Mouse (Mus musculus) forebrain, embryonic 12.5 days (tissue): ENCODE data around the gene Prdm12. TPM values are rescaled to one million over a fixed set of nuclear protein-coding genes. Genes with fewer than 3 reads are reported as not detected.

Experiments
- ATAC-seq: fragments of 200-750 bp; cut with Nextera tagmentation; 2 replicates; pipeline ENCODE4 v1.8.0; 2017; ENCODE audit warnings: moderate TSS enrichment; ENCODE audit not compliant: low FRiP score
- H3K27ac ChIP-seq: fragments of 300-500 bp; sonication (generic); 2 replicates; pipeline ENCODE4 v1.5.1; 2016; ENCODE audit warnings: mild to moderate bottlenecking
- H3K27me3 ChIP-seq: fragments of 300-500 bp; sonication (generic); 2 replicates; pipeline ENCODE4 v1.6.1; 2016; ENCODE audit warnings: mild to moderate bottlenecking
- H3K36me3 ChIP-seq: fragments of 300-500 bp; sonication (generic); replicated peaks from 2 replicates; pipeline ENCODE4 v1.6.1; 2016; ENCODE audit warnings: mild to moderate bottlenecking
- H3K4me1 ChIP-seq: fragments of 300-500 bp; sonication (generic); 2 replicates; pipeline ENCODE4 v1.6.1; 2016
- H3K4me2 ChIP-seq: fragments of 300-500 bp; sonication (generic); 2 replicates; pipeline ENCODE4 v1.6.1; 2016; ENCODE audit warnings: mild to moderate bottlenecking, moderate library complexity
- H3K4me3 ChIP-seq: fragments of 300-500 bp; sonication (generic); replicated peaks from 2 replicates; pipeline ENCODE4 v1.5.1; 2016; ENCODE audit warnings: mild to moderate bottlenecking
- H3K9ac ChIP-seq: fragments of 300-500 bp; sonication (generic); 2 replicates; pipeline ENCODE4 v1.6.1; 2016; ENCODE audit warnings: mild to moderate bottlenecking
- H3K9me3 ChIP-seq: fragments of 300-500 bp; sonication (generic); 2 replicates; pipeline ENCODE4 v1.6.1; 2016
- WGBS: fragments of 180-500 bp; shearing (Covaris S2); methylation state at CpG from one replicate; pipeline ENCODE4 v1.1.7; 2016; 5-methylcytosine and 5-hydroxymethylcytosine counted together
- polyA plus RNA-seq: library from polyadenylated mRNA; unstranded; fragments of >200 nt; fragmentation: Nextera tagmentation; extraction: Ambion mirVana; gene quantifications from 2 replicates; pipeline ENCODE4 v1.2.1, GENCODE M21; 2016

Prdm12 gene
- polyA plus RNA-seq, 1 experiment from 2014 or later, result 5.4 TPM

GRCm38 (mm10) chr2:31635281-31636137 lies 4.3 kb upstream of the Prdm12 start:
- Histone ChIP-seq H3K4me3 (peak overlapping the region; percentile 37), H3K9ac (peak overlapping the region; percentile 47; the same call in 1 of the 2 replicates), H3K27ac (0 out of 2 replicates have a peak overlapping the region, but pooled peaks have one; percentile 65), H3K36me3 (no peaks in the 10 kb centered on the region), H3K9me3 (no peaks in the 10 kb centered on the region), H3K4me1 (peaks cover 51% of the 10 kb centered on the region), H3K27me3 (peaks cover 99% of the 10 kb centered on the region), H3K4me2 (peak overlapping the region; percentile 67)
- WGBS, result under 1% methylated on average over 52 of the region's 52 CpGs
- no peak for ATAC-seq

DNA sequence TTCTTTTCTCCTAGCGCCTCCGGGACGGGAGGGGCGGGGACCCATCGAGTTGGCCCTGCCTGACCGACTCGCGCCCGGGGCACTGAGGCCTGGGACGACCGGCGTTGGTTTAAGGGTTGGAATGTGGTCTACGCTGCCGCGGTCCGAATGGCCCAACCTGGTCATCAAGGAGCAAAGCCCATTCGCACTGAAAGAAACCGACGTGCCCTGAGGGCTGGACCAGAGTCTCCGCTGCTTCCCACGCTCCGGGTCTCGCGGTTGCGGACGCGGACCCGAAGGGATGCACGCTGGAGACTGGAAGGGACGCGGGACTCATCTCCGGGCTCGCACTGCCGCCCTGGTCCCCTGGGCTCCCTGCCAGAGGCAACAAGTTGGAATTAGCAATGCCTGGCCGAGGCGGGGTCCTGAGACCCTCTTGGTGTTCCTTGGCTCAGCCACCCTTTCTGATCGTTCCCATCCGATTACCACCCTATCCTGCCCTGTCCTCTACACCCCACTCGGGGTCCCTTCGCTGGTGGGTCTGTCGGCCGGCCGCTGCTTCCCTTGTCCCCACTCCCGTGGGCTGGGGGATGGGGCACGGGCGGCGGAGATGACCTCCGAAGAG lies 3.6 kb upstream of the Prdm12 start:
- Histone ChIP-seq H3K36me3 (no peaks in the 10 kb centered on the region), H3K4me1 (peaks cover 58% of the 10 kb centered on the region), H3K4me3 (peak overlapping the region; percentile 37), H3K27me3 (peaks cover 100% of the 10 kb centered on the region), H3K27ac (peak overlapping the region; percentile 65), H3K9me3 (no peaks in the 10 kb centered on the region), H3K9ac (peak overlapping the region; percentile 47), H3K4me2 (peak overlapping the region; percentile 67)
- ATAC-seq, result peak; percentile 35
- 0% methylated on average over 48 of the region's 48 CpGs for WGBS

DNA sequence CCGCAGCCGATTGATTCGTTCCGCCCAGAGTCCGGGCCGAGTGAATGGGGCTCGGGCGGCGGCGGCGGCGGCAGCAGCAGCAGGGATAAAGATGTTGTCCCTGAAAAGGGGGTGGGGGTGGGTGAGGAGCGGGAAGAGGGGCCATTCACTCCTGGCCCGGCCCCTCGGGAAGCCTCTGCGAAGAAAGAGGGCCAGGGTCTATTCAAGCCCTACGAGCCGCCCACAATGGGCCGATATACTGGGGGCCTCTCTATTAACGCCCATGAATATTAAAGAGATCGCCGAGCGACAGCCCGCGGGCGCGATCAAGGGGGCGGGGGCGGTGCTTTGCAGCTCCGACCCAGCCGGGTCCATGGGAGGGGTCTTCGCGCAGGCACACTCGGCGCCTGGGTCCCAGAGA lies 3.1 kb upstream of the Prdm12 start:
- H3K4me1 ChIP-seq, result peaks cover 64% of the 10 kb centered on the region
- under 1% methylated on average over 35 of the region's 35 CpGs for WGBS
- H3K9me3 ChIP-seq, result no peaks in the 10 kb centered on the region
- peak overlapping the region; percentile 37 for H3K4me3 ChIP-seq
- H3K4me2 ChIP-seq, result peak overlapping the region; percentile 67
- H3K9ac ChIP-seq, result peak overlapping the region; percentile 47
- peak; percentile 83 for ATAC-seq
- peaks cover 100% of the 10 kb centered on the region for H3K27me3 ChIP-seq
- no peaks in the 10 kb centered on the region for H3K36me3 ChIP-seq
- H3K27ac ChIP-seq, result peak overlapping the region; percentile 65

DNA sequence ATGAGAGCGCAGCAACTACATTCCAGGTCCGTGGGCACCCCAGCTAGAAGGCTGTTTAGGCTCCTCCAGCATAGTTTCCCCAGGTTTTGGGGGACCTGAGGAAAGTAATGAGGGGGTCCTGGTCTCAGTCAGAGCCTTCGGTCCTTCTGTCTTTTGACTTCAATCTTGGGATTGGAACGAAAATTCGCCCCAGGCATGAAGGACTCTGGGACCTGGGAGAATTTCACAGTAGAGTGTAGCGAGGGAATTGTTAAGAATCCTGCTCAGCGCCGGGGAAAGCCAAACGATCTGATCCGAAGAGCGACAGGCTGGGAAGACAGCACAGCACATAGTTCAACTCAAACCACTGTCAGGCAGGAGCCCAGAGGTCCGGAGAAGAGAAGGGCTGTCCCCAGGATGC lies 2.5 kb upstream of the Prdm12 start:
- peak overlapping the region; percentile 37 for H3K4me3 ChIP-seq
- WGBS, result under 1% methylated on average over 12 of the region's 12 CpGs
- no peaks in the 10 kb centered on the region for H3K9me3 ChIP-seq
- no peaks in the 10 kb centered on the region for H3K36me3 ChIP-seq
- H3K27ac ChIP-seq, result no peak overlapping the region
- ATAC-seq, result no peak
- H3K4me2 ChIP-seq, result peak overlapping the region; percentile 67
- peaks cover 69% of the 10 kb centered on the region for H3K4me1 ChIP-seq
- no peak overlapping the region; the same call in 1 of the 2 replicates for H3K9ac ChIP-seq
- H3K27me3 ChIP-seq, result peaks cover 100% of the 10 kb centered on the region

DNA sequence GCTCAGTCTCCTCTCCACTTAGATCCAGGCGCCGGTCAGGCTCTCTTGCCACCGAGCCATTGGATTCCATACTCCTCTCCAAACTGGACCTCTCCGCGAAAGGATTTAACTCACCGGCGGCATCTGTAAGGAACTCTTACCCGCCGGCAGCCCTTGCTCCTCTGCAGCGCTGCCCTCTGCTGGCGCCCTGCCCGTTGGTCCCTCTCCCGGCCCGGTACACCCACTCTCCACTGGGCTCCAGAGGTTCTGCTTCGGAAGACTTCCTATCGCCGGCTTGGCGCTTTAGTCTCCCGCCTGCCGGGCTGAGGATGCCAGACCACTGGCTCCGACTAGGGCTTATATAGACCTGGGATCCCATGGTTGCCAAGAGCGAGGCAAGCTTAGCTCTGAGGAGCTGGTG lies 2.0 kb upstream of the Prdm12 start:
- peaks cover 73% of the 10 kb centered on the region for H3K4me1 ChIP-seq
- no peaks in the 10 kb centered on the region for H3K9me3 ChIP-seq
- no peak for ATAC-seq
- H3K36me3 ChIP-seq, result no peaks in the 10 kb centered on the region
- H3K4me2 ChIP-seq, result peak overlapping the region; percentile 67
- H3K9ac ChIP-seq, result no peak overlapping the region
- under 1% methylated on average over 22 of the region's 22 CpGs for WGBS
- H3K27me3 ChIP-seq, result peaks cover 100% of the 10 kb centered on the region
- H3K27ac ChIP-seq, result no peak overlapping the region
- H3K4me3 ChIP-seq, result peak overlapping the region; percentile 37

GRCm38 (mm10) chr2:31638581-31639465 lies 1.0 kb upstream of the Prdm12 start:
- H3K9ac ChIP-seq, result 0 out of 2 replicates have a peak overlapping the region, but pooled peaks have one; percentile 8
- no peak for ATAC-seq
- WGBS, result 1% methylated on average over 34 of the region's 34 CpGs
- no peaks in the 10 kb centered on the region for H3K36me3 ChIP-seq
- H3K9me3 ChIP-seq, result no peaks in the 10 kb centered on the region
- H3K27ac ChIP-seq, result no peak overlapping the region
- H3K4me2 ChIP-seq, result peak overlapping the region; percentile 67
- peak overlapping the region; percentile 37 for H3K4me3 ChIP-seq
- peaks cover 73% of the 10 kb centered on the region for H3K4me1 ChIP-seq
- H3K27me3 ChIP-seq, result peaks cover 100% of the 10 kb centered on the region

- H3K27me3 ChIP-seq, result peaks cover 100% of the 10 kb centered on the region
- H3K4me3 ChIP-seq, result peak overlapping the region; percentile 27
- ATAC-seq, result no peak
- H3K4me1 ChIP-seq, result peaks cover 73% of the 10 kb centered on the region
- H3K9ac ChIP-seq, result 0 out of 2 replicates have a peak overlapping the region, but pooled peaks have one; percentile 8
- peak overlapping the region; percentile 46 for H3K4me2 ChIP-seq
- no peak overlapping the region for H3K27ac ChIP-seq
- no peaks in the 10 kb centered on the region for H3K36me3 ChIP-seq
- H3K9me3 ChIP-seq, result no peaks in the 10 kb centered on the region
- 0% methylated on average over 12 of the region's 13 CpGs for WGBS
Measured at GRCm38 (mm10) chr2:31639466-31639760, 424 bp upstream of the Prdm12 start.

DNA sequence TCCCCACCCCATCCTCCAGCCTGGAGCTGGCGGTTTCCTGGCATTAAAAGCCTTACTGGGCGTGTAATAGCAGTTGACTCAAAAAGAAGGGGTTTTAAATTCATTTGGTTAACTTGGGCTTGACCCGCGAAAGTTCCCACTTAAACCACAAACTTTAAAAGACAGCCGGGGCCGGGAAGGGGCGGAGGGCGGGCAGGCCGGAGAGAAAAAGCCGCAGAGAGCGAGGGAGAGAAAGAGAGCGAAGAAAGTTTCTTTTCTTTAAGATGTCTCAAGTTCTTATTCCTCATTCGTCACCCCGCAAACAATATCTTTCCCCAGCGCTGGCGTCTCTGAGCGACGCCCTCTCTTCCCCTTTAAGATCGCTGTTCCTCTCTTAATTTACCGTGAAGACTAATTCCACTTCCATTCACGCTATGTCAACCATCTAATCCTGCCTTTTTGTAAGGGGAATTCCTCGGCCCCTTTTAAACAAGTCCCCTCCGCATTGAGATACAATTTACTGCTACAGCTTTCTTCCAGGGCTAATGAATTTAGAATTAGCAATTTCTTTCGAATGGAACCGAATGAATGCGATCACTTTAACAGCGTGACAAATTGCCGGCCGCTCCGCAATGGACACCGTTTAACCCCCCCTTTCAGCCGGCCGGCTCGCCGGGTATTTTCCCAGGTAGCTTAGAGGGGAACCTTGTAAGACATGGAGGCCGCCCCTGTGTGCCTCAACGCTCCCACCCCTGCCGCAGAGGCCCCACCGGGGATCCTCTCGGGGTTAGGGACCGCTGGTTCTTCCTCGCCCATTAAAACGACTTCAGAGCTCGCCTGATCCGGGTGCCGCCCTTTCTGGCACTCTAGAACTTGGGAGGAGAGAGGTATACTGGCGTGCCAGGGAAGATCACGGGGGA lies 1.0 kb downstream of the Prdm12 start:
- Histone ChIP-seq H3K4me2 (peak overlapping the region; percentile 46), H3K36me3 (no peaks in the 10 kb centered on the region), H3K9ac (peak overlapping the region; percentile 25), H3K4me1 (peaks cover 61% of the 10 kb centered on the region), H3K27me3 (peaks cover 99% of the 10 kb centered on the region), H3K27ac (peak overlapping the region; percentile 50; the same call in 1 of the 2 replicates), H3K4me3 (peak overlapping the region; percentile 27), H3K9me3 (no peaks in the 10 kb centered on the region)
- peak; percentile 40; the same call in 1 of the 2 replicates for ATAC-seq
- under 1% methylated on average over 48 of the region's 48 CpGs for WGBS

GRCm38 (mm10) chr2:31641508-31641830 lies 1.6 kb downstream of the Prdm12 start:
- Histone ChIP-seq H3K36me3 (no peaks in the 10 kb centered on the region), H3K9ac (peak overlapping the region; percentile 25; the same call in 1 of the 2 replicates), H3K4me1 (peaks cover 55% of the 10 kb centered on the region), H3K4me3 (peak overlapping the region; percentile 27), H3K9me3 (no peaks in the 10 kb centered on the region), H3K27me3 (peaks cover 99% of the 10 kb centered on the region), H3K4me2 (peak overlapping the region; percentile 46), H3K27ac (0 out of 2 replicates have a peak overlapping the region, but pooled peaks have one; percentile 50)
- 0% methylated on average over 11 of the region's 11 CpGs for WGBS
- ATAC-seq, result no peak

DNA sequence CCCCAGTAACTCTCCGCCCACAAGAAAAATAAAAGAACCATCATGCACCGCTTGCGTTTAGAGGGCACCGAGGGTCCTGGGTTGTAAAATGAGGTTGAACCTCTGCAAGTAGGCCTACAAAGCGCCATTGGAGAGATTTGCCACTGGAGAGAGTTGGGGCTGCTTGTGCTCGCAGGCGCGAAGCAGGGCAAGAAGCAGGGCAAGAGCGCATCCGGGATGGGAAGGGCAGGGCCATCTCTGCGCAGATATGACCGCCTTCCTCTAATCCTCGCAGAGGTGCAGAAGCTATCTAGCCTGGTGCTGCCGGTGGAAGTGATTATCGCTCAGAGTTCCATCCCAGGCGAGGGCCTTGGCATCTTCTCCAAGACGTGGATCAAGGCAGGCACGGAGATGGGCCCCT lies 2.1 kb downstream of the Prdm12 start:
- peaks cover 51% of the 10 kb centered on the region for H3K4me1 ChIP-seq

More for the DNA sequence above, 2.1 kb downstream of the Prdm12 start:
- WGBS, result 1% methylated on average over 18 of the region's 18 CpGs
- Histone ChIP-seq H3K4me3 (peak overlapping the region; percentile 27), H3K27ac (no peak overlapping the region), H3K9me3 (no peaks in the 10 kb centered on the region), H3K4me2 (peak overlapping the region; percentile 46), H3K36me3 (no peaks in the 10 kb centered on the region), H3K27me3 (peaks cover 99% of the 10 kb centered on the region), H3K9ac (no peak overlapping the region)
- ATAC-seq, result no peak
